Mouse (Mus musculus) monocyte, adult 5-6 weeks (primary cell): Measurements from ENCODE around the gene Dhx30. TPM values are rescaled to one million over a fixed set of nuclear protein-coding genes. Genes with fewer than 3 reads are reported as not detected.
"Not testable (repeated sequence)": the region's sequence is repeated elsewhere in the genome, so short reads cannot be mapped to it uniquely, and the experiment has no call there.

Experiments
- ATAC-seq: fragments of 153-309, 156-312 bp; replicated peaks from 2 replicates; pipeline ENCODE4 v1.8.0; 2017; ENCODE audit warnings: mild to moderate bottlenecking; ENCODE audit not compliant: low TSS enrichment, insufficient number of reproducible peaks, severe bottlenecking, poor library complexity, low FRiP score
- total RNA-seq: library from RNA; stranded (forward); fragments of 200-1000, 200-491, 200-594 nt; gene quantifications from 3 replicates; pipeline ENCODE4 v1.2.3, GENCODE M21; 2017

Gene Dhx30
- total RNA-seq, 1 experiment from 2014 or later = 26.4 TPM

- ATAC-seq = peak; percentile 97
Measured at GRCm38 (mm10) chr9:110100627-110101600, 16.7 kb downstream of the Dhx30 start.

- no peak for ATAC-seq
Measured at GRCm38 (mm10) chr9:110097791-110098190, 19.8 kb downstream of the Dhx30 start.

GRCm38 (mm10) chr9:110094761-110095160 is 22.9 kb downstream of the Dhx30 start:
- no peak for ATAC-seq

- ATAC-seq = no peak
Measured at GRCm38 (mm10) chr9:110093303-110093702, 24.3 kb downstream of the Dhx30 start.

GRCm38 (mm10) chr9:110085693-110086092 is 31.9 kb downstream of the Dhx30 start:
- ATAC-seq = no peak

GRCm38 (mm10) chr9:110084201-110084964 is 33.2 kb downstream of the Dhx30 start:
- no peak for ATAC-seq

- ATAC-seq = no peak
Measured at GRCm38 (mm10) chr9:110081066-110081465, 36.6 kb downstream of the Dhx30 start.

- not testable (repeated sequence) for ATAC-seq
Measured at GRCm38 (mm10) chr9:110076468-110076867, 41.2 kb downstream of the Dhx30 start.

- ATAC-seq = peak; percentile 52; the same call in 1 of the 2 replicates
Measured at GRCm38 (mm10) chr9:110071843-110072242, 45.8 kb downstream of the Dhx30 start.

- no peak for ATAC-seq
Measured at GRCm38 (mm10) chr9:110071011-110071410, 46.6 kb downstream of the Dhx30 start.

- no peak for ATAC-seq
Measured at GRCm38 (mm10) chr9:110070358-110070757, 47.3 kb downstream of the Dhx30 start.

- no peak for ATAC-seq
Measured at GRCm38 (mm10) chr9:110068745-110069144, 48.9 kb downstream of the Dhx30 start.

GRCm38 (mm10) chr9:110064641-110065040 is 53.0 kb downstream of the Dhx30 start:
- ATAC-seq = no peak

GRCm38 (mm10) chr9:110062861-110063260 is 54.8 kb downstream of the Dhx30 start:
- no peak for ATAC-seq

- no peak for ATAC-seq
Measured at GRCm38 (mm10) chr9:110062405-110062804, 55.2 kb downstream of the Dhx30 start.

- no peak for ATAC-seq
Measured at GRCm38 (mm10) chr9:110060761-110061160, 56.9 kb downstream of the Dhx30 start.

GRCm38 (mm10) chr9:110057200-110057599 is 60.4 kb downstream of the Dhx30 start:
- ATAC-seq = no peak

GRCm38 (mm10) chr9:110054781-110055180 is 62.8 kb downstream of the Dhx30 start:
- ATAC-seq = no peak

GRCm38 (mm10) chr9:110054080-110054421 is 63.6 kb downstream of the Dhx30 start:
- no peak for ATAC-seq
